Mouse (Mus musculus) ES-E14 (cell line): ENCODE data around the gene Ceacam14. TPM values are rescaled to one million over a fixed set of nuclear protein-coding genes. Genes with fewer than 3 reads are reported as not detected.

Experiments
- DNase-seq: peaks from one replicate; pipeline ENCODE4 v3.0.0-alpha.2; 2013; ENCODE audit warnings: low read depth, low spot score
- H3K27ac ChIP-seq: 2 replicates; pipeline ENCODE4 v1.5.1; 2012; ENCODE audit warnings: low read depth, mild to moderate bottlenecking, low read length, moderate library complexity, mixed read lengths; ENCODE audit not compliant: poor library complexity, insufficient read depth, severe bottlenecking
- H3K36me3 ChIP-seq: 2 replicates; pipeline ENCODE4 v1.6.1; 2012; ENCODE audit warnings: mild to moderate bottlenecking, low read length, moderate library complexity, mixed read lengths; ENCODE audit not compliant: control insufficient read depth, poor library complexity, insufficient read depth, severe bottlenecking
- H3K4me1 ChIP-seq, 2 experiments: fragments of 150-350 bp in 1 of 2; sonication (generic) in 1 of 2; 2 replicates each; pipeline ENCODE4 v1.6.1; 2012; ENCODE audit warnings: low read length in 2 of 2, mild to moderate bottlenecking in 1 of 2, mixed read lengths in 1 of 2; ENCODE audit not compliant: control insufficient read depth in 2 of 2, insufficient read depth in 2 of 2, poor library complexity in 1 of 2
- H3K4me3 ChIP-seq, 2 experiments: fragments of 150-350 bp in 1 of 2; sonication (generic) in 1 of 2; 2 replicates each; pipeline ENCODE4 v1.5.1; 2012; ENCODE audit warnings: low read length in 2 of 2, low read depth in 1 of 2, mild to moderate bottlenecking in 1 of 2, mixed read lengths in 1 of 2; ENCODE audit not compliant: insufficient read depth in 1 of 2, poor library complexity in 1 of 2, severe bottlenecking in 1 of 2
- H3K9ac ChIP-seq: 2 replicates; pipeline ENCODE4 v1.6.1; 2012; ENCODE audit warnings: low read depth, mild to moderate bottlenecking, low read length, mixed read lengths; ENCODE audit not compliant: poor library complexity, insufficient read depth, severe bottlenecking
- H3K9me3 ChIP-seq: fragments of 150-350 bp; sonication (generic); 2 replicates; pipeline ENCODE4 v1.6.1; 2012; ENCODE audit warnings: low read depth, mild to moderate bottlenecking, low read length; ENCODE audit not compliant: control insufficient read depth, insufficient read depth
- CHD2 ChIP-seq: IDR thresholded peaks from 2 replicates; pipeline ENCODE4 v1.6.1; 2014; ENCODE audit warnings: mild to moderate bottlenecking, low read depth, low read length, inconsistent platforms
- HCFC1 ChIP-seq: IDR thresholded peaks from 2 replicates; pipeline ENCODE4 v1.6.1; 2012; ENCODE audit warnings: low read length, inconsistent platforms, borderline replicate concordance; ENCODE audit not compliant: insufficient read depth
- MAFK ChIP-seq: IDR thresholded peaks from 2 replicates; pipeline ENCODE4 v1.6.1; 2014; ENCODE audit warnings: mild to moderate bottlenecking, low read depth, low read length, inconsistent platforms; ENCODE audit not compliant: insufficient read depth
- ZC3H11A ChIP-seq: IDR thresholded peaks from 2 replicates; pipeline ENCODE4 v1.6.1; 2012; ENCODE audit warnings: low read depth, mild to moderate bottlenecking, inconsistent platforms, low read length, borderline replicate concordance
- ZNF384 ChIP-seq: IDR thresholded peaks from 2 replicates; pipeline ENCODE4 v1.6.1; 2012; ENCODE audit warnings: low read depth, low read length, inconsistent platforms
- in situ Hi-C, 2 experiments: fragments of 600-800 bp; cut with MboI; formaldehyde crosslinking; loops; one replicate each; pipeline ENCODE4 v1.15.1; 2025; ENCODE audit warnings: low sequenced_read_pairs in 2 of 2, inconsistent platforms in 1 of 2; ENCODE audit not compliant: unreplicated experiment in 2 of 2
- total RNA-seq: library from RNA; depleted of rRNA; stranded (reverse); fragments of 300-350 nt; gene quantifications from 2 replicates; pipeline ENCODE4 v1.2.3, GENCODE M21; 2012; rRNA removed

The Ceacam14 gene
- total RNA-seq, result not detected in 2 replicates

- no peak within 1 kb of the TSS for H3K9ac ChIP-seq
- no peak for DNase-seq
- no peak within 1 kb of the TSS for H3K27ac ChIP-seq
- H3K9me3 ChIP-seq, result no peaks in the 10 kb centered on the region
- no peaks in the 10 kb centered on the region for H3K36me3 ChIP-seq
- H3K4me3 ChIP-seq, result no peak within 1 kb of the TSS
- H3K4me1 ChIP-seq, result no peaks in the 10 kb centered on the region
- TF ChIP-seq CHD2 (no peak), ZC3H11A (no peak), HCFC1 (no peak), ZNF384 (no peak), MAFK (no peak)
- in situ Hi-C loops, result no loop called here
Observed at GRCm38 (mm10) chr7:17812333-17812732, at the start of gene Ceacam14. Gene Ceacam14, plus strand, starts transcription at chr7:17812633.

Other genes with a start within 250 kb of the Ceacam14 start
- 0.04 TPM in 1 of 2 replicates, not detected in the other for gene Ceacam5, start 99.4 kb upstream of the Ceacam14 start, total RNA-seq
- gene Gm5155, start 59.1 kb downstream of the Ceacam14 start, total RNA-seq, result not detected in 2 replicates
- not detected in 2 replicates for gene Ceacam11, start 159.5 kb downstream of the Ceacam14 start, total RNA-seq
- not detected in 2 replicates for gene Ceacam13, start 197.3 kb downstream of the Ceacam14 start, total RNA-seq